Mouse (Mus musculus) thymus, postnatal 4 days (tissue): ENCODE measurements around the gene Arhgef38.

Source experiments
- DNase-seq: peaks from one replicate; pipeline ENCODE4 v3.0.0; 2021

Gene Arhgef38

GRCm38 (mm10) chr3:133234821-133235295 is at the start of gene Arhgef38:
Arhgef38 (minus strand) TSS chr3:133234949.
- no peak for DNase-seq

GRCm38 (mm10) chr3:133271887-133272286 is 37.1 kb upstream of the Arhgef38 start:
- peak; percentile 78 for DNase-seq

- no peak for DNase-seq
These were observed 24.1 kb upstream of the Arhgef38 start for GRCm38 (mm10) chr3:133258860-133259259.

GRCm38 (mm10) chr3:133255842-133256241 is 21.1 kb upstream of the Arhgef38 start:
- DNase-seq = no peak

- no peak for DNase-seq
These were observed 9.3 kb upstream of the Arhgef38 start for GRCm38 (mm10) chr3:133244027-133244426.

- DNase-seq = no peak
These were observed 7.2 kb upstream of the Arhgef38 start for GRCm38 (mm10) chr3:133241916-133242315.

GRCm38 (mm10) chr3:133233993-133234392 is 756 bp downstream of the Arhgef38 start:
- no peak for DNase-seq

- DNase-seq = no peak
These were observed 4.3 kb downstream of the Arhgef38 start for GRCm38 (mm10) chr3:133230427-133230826.

- DNase-seq = no peak
These were observed 5.2 kb downstream of the Arhgef38 start for GRCm38 (mm10) chr3:133229594-133229993.

- no peak for DNase-seq
These were observed 7.3 kb downstream of the Arhgef38 start for GRCm38 (mm10) chr3:133227258-133228012.

- no peak for DNase-seq
These were observed 16.2 kb downstream of the Arhgef38 start for GRCm38 (mm10) chr3:133218501-133218900.

- no peak for DNase-seq
These were observed 19.4 kb downstream of the Arhgef38 start for GRCm38 (mm10) chr3:133215198-133215819.

- DNase-seq = no peak
These were observed 21.2 kb downstream of the Arhgef38 start for GRCm38 (mm10) chr3:133213434-133214114.

- no peak for DNase-seq
These were observed 23.4 kb downstream of the Arhgef38 start for GRCm38 (mm10) chr3:133211324-133211723.

- no peak for DNase-seq
These were observed 31.0 kb downstream of the Arhgef38 start for GRCm38 (mm10) chr3:133203713-133204112.

- no peak for DNase-seq
These were observed 32.6 kb downstream of the Arhgef38 start for GRCm38 (mm10) chr3:133202171-133202570.

GRCm38 (mm10) chr3:133188930-133189329 is 45.8 kb downstream of the Arhgef38 start:
- no peak for DNase-seq

- DNase-seq = no peak
These were observed 47.2 kb downstream of the Arhgef38 start for GRCm38 (mm10) chr3:133187524-133187923.

GRCm38 (mm10) chr3:133176033-133176750 is 58.6 kb downstream of the Arhgef38 start:
- no peak for DNase-seq

- DNase-seq = no peak
These were observed 62.5 kb downstream of the Arhgef38 start for GRCm38 (mm10) chr3:133172291-133172690.

- no peak for DNase-seq
These were observed 65.0 kb downstream of the Arhgef38 start for GRCm38 (mm10) chr3:133169737-133170136.

GRCm38 (mm10) chr3:133167550-133167949 is 67.2 kb downstream of the Arhgef38 start:
- no peak for DNase-seq

- no peak for DNase-seq
These were observed 69.6 kb downstream of the Arhgef38 start for GRCm38 (mm10) chr3:133165130-133165529.
